Mouse (Mus musculus): ENCODE measurements at regions not wholly inside any gene's neighbourhood (a gene's known extent, or its start where the extent isn't known, plus 50 kb on each side); places are given as distances from the start of the nearest gene placed in this dataset.

GRCm38 (mm10) chr5:112098469-112099085 lies 153.7 kb downstream of the Cryba4 start:
- no peak for DNase-seq (ENCODE audit: low spot score)

- no peak for DNase-seq (ENCODE audit: low spot score)
Observed at GRCm38 (mm10) chr5:112101739-112102590, 150.4 kb downstream of the Cryba4 start.

- DNase-seq (ENCODE audit: low spot score): peak; percentile 65
Observed at GRCm38 (mm10) chr5:112110306-112110969, 141.9 kb downstream of the Cryba4 start.

- no peak for DNase-seq (ENCODE audit: low spot score)
Observed at GRCm38 (mm10) chr5:112120766-112121165, 131.6 kb downstream of the Cryba4 start.

GRCm38 (mm10) chr5:112121554-112121953 lies 130.8 kb downstream of the Cryba4 start:
- no peak for DNase-seq (ENCODE audit: low spot score)

- no peak for DNase-seq (ENCODE audit: low spot score)
Observed at GRCm38 (mm10) chr5:112122581-112122980, 129.7 kb downstream of the Cryba4 start.

GRCm38 (mm10) chr5:112127171-112127570 lies 125.1 kb downstream of the Cryba4 start:
- DNase-seq (ENCODE audit: low spot score): no peak

- DNase-seq (ENCODE audit: low spot score): peak; percentile 34
Observed at GRCm38 (mm10) chr5:112132746-112133145, 119.6 kb downstream of the Cryba4 start.

- peak; percentile 50 for DNase-seq (ENCODE audit: low spot score)
Observed at GRCm38 (mm10) chr5:112133688-112134573, 118.4 kb downstream of the Cryba4 start.

GRCm38 (mm10) chr5:112136646-112137045 lies 115.7 kb downstream of the Cryba4 start:
- DNase-seq (ENCODE audit: low spot score): no peak

- no peak for DNase-seq (ENCODE audit: low spot score)
Observed at GRCm38 (mm10) chr5:112138246-112138645, 114.1 kb downstream of the Cryba4 start.

GRCm38 (mm10) chr5:112142731-112143130 lies 109.6 kb downstream of the Cryba4 start:
- peak; percentile 13 for DNase-seq (ENCODE audit: low spot score)

GRCm38 (mm10) chr5:112143993-112144621 lies 108.2 kb downstream of the Cryba4 start:
- no peak for DNase-seq (ENCODE audit: low spot score)

GRCm38 (mm10) chr5:112153675-112154085 lies 98.6 kb downstream of the Cryba4 start:
- DNase-seq (ENCODE audit: low spot score): peak; percentile 83

- DNase-seq (ENCODE audit: low spot score): no peak
Observed at GRCm38 (mm10) chr5:112154650-112155049, 97.7 kb downstream of the Cryba4 start.

- no peak for DNase-seq (ENCODE audit: low spot score)
Observed at GRCm38 (mm10) chr5:112155051-112155450, 97.3 kb downstream of the Cryba4 start.

GRCm38 (mm10) chr5:112156005-112156404 lies 96.3 kb downstream of the Cryba4 start:
- DNase-seq (ENCODE audit: low spot score): no peak

- no peak for DNase-seq (ENCODE audit: low spot score)
Observed at GRCm38 (mm10) chr5:112166410-112167175, 85.7 kb downstream of the Cryba4 start.

- no peak for DNase-seq (ENCODE audit: low spot score)
Observed at GRCm38 (mm10) chr5:112167790-112168189, 84.5 kb downstream of the Cryba4 start.

- no peak for DNase-seq (ENCODE audit: low spot score)
Observed at GRCm38 (mm10) chr5:112171325-112171724, 81.0 kb downstream of the Cryba4 start.
